Mouse (Mus musculus) thymus, postnatal 10 days (tissue): ENCODE results near the gene Gm45799.

Experiments used
- DNase-seq, 2 experiments: peaks; one replicate each; pipeline ENCODE4 v3.0.0; 2021; ENCODE audit warnings: low spot score in 2 of 2

Gene Gm45799

DNA sequence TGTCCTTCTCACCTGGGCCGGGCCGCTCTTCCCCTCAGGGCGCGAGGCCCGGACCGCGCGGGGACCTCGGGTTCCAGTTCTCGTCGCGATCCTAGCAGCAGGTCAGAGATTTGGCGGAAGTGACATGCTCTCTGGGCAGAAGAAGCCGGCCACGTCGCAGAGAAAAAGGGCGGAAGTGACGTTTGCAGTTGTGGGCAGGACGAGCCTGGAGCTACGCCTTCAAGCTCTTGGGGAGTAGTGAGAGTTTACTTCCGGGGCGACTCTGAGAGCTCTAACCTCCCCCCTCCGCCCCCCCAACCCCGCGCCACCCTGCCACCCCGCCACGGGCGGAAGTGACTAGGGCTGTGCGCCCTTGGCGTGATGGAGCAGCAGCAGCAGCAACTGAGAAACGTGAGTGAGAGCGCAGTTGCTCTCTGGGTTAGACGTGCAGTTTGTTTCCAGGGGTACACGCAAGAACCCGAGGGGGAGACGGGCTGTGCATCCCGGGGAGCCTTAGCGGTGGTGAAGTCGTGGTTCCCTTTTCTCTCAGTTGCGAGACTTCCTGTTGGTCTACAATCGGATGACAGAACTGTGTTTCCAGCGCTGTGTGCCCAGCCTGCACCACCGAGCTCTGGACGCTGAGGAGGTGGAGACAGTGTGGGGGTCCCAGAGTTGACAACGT lies at the start of gene Gm45799, which contains the start of gene Arfip2:
Gene Gm45799 (plus strand): TSS at position 320 of the 661 bp plus-strand sequence.
Gene Arfip2 (minus strand): TSS at position 184 of the 661 bp plus-strand sequence.
- DNase-seq: peak; percentile 96

DNA sequence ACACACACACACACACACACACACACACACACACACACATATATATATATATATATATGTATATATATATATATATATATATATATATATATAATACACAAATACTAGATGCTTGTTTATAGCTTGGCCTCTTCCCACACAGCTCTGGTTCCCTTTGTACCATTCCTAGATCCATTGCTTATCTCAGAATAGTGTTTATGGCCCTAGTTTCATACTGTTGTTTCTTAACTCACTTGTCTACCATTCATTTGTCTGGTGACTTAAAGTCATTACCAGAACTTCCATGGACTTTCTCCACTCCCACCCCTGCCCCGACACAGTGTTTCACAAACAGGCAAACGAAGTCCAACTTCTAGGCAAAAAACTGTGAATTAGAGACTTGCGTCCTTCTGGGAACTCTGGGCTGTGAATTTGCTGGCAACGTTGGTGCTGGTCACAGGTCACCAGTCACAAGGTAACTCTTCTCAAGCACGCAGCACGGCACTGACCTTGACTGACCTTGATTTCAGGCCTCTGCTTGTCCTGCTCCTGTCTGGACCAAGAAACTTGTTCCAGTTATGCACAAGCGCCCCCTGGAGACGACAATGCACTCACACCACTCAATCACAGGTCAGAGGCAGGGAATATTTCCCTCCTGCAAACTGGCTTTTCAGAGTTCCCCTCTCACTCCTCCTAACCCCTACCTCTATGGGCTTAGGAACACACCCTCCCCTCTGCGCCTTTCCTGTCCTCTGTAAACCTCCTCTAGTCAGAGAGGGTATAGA lies 37.3 kb upstream of the Gm45799 start:
- peak in 1 of 2 experiments; percentile 40 for DNase-seq

DNA sequence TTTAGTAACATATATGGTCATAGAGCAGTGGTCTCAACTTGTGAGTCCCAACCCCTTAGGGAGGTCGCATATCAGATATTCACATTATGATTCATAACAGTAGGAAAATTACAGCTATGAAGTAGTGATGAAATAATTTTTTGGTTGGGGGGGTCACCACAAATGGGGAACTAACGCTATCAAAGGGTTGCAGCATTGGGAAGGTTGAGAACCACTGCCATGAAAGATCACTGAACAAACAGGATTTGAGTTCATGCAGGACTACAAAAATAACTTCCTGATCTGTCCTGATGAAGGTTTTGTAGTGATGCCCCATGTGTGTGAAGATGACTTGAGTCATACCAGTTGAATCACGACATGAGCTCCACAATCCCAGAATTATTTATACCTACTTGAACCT lies 31.9 kb upstream of the Gm45799 start:
- no peak for DNase-seq

DNA sequence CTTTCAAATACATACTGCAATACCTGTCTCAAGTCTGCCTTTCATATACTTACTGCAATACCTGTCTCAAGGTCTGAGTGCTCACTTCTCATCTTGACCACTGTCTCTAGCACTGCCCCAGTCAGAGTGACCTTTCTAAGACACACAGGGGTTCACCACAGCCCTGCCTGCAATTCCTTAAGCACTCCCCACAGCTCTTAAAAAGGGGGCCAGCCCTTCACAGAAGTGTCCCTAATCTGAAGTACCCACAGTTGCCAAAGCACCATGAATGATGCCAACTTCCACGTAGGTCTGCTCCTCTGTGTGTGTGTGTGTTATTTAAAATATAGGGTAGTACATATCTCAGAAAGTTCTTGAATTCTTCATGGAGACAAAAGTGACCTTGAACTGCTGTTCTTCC lies 28.6 kb upstream of the Gm45799 start:
- no peak for DNase-seq

DNA sequence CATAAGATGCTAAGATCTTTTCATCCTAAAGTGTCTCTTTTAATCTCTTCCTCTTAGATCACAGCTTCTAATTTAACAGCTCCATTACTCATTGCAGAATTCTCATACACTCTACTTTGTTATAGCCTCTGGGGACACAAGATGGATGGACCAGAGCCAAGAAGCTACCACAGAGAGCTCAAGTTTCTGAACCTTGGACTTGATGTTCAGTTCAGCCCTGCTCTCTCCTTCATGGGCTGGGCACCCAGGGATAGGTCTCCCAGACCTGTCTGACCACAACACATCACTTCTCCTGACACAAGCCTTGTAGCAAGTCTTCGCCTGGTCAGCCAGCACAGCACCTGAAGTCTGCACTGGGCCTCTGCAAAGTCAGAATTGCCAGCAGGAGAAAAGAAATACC lies 26.0 kb upstream of the Gm45799 start:
- no peak for DNase-seq

DNA sequence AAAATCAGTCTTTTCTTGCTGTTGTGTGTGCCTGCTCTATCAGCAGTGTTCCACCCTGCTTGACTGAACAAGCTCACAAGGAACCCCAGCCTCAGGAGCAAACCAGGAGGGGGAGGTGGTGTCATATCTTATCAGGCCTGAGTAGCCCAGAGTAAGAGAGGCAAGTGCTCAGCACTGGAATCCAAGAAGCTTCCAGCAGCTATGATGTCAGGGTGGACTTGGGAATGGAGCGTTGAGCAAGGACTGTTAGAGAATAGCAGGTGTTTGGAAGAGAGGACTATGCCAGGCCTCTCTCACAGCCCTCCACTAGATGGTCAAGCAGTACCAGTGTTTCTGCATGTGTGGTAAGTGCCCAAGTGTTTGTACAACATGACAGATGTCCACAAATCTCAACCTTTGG lies 24.6 kb upstream of the Gm45799 start:
- DNase-seq: no peak

DNA sequence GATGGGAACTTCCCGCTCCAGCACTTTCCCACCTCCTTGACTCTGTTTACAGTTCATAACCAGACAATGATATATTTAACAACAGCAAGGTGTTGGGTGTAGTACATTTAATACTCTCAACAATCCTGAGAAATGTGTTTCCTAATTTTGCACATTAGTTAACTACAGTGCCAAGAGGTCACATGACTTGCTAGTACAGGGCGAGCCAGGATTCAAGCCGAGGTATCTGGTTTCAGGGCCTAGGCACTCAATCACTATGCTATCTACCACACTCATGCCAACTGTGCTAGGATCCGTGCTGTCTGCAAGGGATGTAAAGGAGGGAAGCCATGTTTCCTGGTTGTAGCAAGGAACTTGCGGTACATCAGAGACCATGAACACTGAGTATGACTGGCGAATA lies 23.8 kb upstream of the Gm45799 start:
- DNase-seq: no peak

DNA sequence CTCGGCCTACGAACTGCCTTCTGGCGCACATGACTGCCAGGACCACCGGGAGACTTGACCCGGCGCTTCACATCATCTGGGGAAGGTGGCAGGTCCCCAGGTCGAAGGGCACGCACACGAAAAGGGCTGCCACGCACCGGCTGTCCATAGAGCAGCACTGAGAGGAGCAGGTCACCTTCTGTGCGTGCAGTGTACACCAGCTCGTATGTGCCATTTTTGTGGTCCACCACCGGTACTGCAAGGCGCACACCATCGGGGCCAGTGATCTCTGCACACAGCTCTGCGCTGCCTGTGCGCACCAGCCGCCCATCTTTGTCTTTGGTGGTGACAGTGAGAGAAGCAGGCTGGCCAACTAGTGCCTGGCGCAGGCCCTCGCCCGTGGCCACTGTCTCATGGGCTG lies 22.5 kb upstream of the Gm45799 start:
- DNase-seq: no peak

DNA sequence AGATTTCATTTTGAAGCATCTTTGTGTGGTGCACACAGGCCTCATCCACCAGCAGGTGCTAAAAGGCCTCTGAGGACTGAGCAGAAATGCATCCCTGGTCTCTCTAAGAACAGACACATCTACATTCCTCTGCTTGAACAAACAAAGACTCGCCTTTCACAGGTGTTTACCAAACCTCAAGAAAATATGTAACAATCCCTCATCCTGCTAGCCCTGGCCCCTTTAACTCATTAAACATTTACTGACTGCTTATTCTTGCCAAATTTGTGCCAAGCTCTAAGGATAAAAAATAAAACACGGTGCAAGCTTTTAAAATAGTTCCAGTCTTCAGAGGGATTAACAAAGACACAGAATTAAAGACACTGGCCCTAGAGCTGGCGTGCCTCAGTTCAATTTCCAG lies 20.7 kb upstream of the Gm45799 start:
- DNase-seq: no peak

DNA sequence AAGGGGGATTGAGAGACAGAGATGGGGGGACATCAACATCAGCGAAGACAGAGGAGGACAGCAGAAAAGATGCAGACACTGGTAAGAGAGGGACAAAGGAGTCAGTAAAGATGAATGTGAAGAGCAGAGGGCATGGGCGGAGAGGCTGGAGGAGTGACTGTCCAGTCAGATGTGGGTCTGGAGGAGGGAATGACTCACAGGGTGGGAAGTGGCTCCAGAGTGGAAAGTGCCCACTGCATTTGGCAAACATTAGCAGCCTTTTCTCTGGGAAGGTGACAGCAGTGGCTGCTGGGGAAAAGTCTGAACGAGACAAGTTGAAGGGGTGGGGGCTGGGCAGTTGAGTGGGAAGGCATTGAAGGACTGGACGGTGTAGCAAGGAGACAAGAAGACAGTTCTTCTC lies 19.3 kb upstream of the Gm45799 start:
- DNase-seq: no peak

DNA sequence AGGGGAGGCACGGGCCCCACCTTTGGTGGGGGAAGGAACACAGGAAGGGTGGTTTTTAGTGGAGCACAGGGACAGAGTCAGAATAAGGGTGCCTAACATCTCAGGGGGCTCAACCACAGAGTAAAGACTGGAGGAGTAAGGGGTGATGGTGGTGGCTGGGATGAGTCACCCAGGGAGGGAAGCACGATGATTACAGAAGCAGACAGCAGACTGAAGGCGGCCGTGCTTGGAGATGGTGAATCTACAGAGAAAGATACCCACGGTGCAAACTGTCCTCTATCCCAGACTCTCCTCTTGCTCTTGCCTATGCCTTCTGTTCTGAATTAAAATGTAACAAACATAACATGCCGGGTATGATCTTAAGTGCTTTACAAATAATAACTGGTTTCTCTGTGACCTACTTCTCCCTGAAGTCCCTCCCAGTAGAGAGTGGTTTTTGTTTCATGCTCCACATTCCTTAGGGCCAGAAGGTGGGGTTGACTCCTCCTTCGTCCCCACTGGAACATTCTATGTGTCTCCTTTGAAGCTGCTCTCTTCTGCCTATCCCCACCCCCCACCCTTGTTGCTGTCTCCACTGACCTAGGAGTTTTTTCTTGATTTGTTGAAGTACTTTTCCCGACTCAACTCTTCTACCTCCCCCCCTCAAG lies 18.6 kb upstream of the Gm45799 start:
- DNase-seq: no peak

DNA sequence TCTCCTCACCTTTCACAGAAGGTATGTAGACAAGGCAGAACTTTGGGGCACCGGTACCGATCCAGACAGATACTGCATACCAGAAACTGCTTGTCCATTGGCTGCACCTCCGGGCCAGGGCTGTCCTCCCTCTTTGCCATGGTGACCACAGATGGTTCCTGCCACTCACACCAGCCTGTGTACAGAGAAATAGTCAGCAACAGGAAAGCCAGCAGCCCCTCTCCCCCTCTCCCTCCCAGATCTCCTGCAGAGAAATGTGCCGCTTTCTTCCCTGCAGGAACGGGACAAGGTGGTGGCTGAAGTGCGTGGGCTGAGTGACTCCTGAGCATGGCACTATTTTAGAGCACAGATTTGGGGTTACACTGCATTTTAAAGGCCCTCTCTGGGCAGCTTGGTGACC lies 15.0 kb upstream of the Gm45799 start:
- DNase-seq: no peak

DNA sequence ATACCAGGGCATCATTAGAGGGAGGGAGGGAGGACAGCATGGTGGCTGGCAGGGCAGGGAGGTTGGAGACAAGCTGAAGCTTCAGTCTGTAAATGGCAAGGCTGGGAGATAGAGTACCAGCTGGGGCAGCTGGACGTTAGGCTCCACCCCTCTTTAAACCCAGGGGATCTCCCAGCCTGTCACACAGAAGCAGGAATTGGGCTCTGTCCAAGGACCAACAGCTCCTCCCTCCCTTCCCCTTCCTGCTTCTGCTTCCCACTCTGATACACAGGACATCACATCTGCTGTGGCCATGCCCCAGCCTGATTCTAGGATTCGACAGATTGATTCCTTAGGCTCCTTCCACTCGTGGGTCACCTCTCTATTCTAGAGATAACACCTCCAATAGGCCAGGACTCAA lies 11.7 kb upstream of the Gm45799 start:
- DNase-seq: no peak

DNA sequence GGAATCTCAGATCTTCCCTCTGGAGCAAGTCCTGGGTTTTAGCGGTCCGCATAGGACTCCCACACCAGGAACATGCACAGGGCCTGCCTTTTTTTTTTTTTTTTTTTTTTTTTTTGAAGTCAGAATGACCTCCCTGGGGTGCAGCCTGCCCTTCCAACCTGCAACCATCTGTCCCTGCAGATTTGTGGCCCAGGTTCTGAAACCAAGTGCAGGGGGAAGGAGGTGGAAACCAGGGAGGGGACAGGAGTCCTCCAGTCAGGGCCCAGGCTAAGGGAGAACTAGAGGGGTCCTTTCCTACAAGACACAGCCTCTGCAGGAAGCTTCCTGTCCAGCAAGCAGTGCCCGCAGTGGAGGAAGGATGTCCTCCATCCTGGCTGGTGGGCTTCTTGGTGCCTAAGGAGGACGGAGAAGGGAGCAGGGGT lies 7.8 kb upstream of the Gm45799 start:
- DNase-seq: no peak

DNA sequence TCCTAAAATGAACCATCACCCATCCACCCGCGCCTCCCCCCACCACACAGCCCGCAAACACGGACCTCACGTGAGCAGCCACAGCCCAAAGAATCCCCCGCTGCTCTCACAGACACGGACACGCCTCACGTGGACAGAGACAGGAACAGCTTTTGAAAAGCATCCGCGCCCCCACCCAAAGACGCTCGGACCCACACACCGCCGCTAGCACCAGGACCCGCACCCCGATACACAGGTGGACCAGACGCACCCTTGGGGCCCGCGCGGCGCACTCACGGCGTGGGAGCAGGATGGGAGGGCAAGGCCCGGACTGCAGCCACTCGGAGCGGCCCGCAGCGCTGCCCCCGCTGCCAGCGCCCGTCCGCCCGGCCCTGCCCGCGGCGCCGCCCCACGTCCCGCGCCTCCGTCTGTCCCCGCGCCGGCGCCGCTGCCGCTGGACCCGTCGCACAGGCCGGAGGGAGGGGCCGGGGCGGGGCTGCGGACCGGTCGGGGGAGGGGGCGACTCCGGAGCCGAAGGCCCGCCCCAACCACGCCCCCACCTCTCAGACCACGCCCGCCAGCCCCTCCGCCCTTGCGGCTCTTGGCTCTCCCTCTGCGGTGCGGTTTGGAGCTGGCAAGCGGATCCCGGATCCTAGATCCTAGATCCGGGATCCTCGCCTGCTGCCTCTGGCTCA lies 7.1 kb upstream of the Gm45799 start, which contains the start of gene Trim3:
Gene Trim3 (minus strand): TSS at position 445 of the 674 bp plus-strand sequence.
- peak; percentile 67 to 75 for DNase-seq

DNA sequence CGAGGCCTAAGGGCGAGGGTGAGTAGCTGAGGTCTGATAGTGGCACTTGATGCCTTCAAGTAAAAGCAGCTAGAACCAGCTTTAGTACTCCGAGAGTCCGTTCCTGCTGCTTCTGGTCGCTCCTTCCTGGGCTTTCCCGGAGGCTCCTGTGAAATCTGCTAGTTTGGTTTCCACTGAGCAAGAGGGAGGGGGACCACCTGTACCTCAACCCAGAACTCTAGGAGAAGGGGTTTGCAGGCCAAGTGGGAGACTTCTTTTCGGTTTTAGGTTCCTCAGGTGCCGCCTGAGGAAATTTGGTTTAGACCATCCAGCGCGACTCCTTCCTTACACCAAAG lies 6.6 kb upstream of the Gm45799 start:
- DNase-seq: no peak

DNA sequence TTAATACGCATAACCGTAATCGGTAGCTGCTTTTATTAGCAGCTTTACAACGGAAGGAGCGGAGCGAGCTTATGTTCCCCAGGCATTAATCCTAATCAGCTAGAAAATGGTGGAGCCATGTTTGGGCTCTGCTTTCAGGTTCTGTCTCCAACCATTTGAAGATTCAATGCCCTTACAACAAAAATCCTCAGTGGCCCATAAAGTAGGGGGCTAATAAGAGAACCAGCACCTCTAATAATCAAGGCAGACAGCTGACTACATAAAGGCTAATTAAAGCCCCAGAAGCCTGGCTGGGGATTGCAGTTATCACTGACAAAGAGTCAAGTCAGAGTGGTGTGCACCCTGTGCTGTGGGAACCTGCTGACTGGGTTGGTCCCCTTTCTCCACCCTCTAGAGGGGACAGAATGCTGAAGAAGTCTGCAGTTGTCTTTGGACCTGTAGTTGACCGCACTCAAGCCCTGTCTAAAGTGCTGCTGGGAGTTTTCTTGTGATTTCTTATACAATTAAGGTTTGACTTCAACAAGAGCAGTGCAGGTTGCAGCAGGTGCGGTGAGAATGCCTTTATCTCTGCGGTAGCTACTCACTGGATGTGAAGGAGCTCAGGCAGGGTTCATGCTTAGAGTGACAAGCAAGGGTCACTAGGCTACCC lies 6.0 kb upstream of the Gm45799 start:
- DNase-seq: no peak

DNA sequence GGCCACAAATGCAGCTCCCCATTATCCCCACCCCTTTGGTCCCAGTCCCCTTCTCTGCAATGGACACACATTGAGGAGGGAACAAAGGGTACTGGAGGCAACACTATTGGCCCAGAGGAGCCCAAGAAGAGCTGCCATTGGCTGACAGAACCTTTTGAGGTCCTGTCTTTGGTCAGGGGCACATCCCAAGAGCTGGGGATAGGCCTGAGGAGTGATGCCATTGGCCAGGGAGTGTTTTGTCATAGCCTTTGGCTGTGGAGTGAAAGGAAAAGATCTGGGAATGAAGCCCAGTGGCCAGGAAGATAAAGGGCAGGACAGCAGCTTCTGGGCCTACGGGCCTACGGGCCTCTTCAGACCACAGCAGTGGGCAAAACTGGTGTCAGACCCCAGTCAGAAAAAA lies 4.6 kb upstream of the Gm45799 start:
- DNase-seq: no peak

DNA sequence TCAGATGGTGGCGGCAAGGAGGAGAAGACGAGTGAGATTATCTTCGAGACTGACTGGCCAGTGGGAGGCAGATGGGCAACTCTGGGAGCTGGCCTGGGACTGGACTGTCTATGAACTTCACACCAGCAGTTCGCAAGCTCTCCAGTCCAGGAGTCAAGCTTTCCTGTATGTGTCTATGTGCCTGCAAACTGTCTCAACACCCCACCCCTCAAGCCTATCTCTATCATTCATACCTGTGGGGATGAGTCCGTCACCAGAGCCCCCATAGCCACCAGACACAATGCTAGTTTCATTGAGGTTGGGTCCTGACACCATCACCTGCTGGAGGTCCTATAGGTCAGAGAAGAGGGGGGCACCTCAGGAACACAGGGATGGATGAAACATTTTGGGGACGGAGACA lies 1.6 kb upstream of the Gm45799 start:
- no peak for DNase-seq

DNA sequence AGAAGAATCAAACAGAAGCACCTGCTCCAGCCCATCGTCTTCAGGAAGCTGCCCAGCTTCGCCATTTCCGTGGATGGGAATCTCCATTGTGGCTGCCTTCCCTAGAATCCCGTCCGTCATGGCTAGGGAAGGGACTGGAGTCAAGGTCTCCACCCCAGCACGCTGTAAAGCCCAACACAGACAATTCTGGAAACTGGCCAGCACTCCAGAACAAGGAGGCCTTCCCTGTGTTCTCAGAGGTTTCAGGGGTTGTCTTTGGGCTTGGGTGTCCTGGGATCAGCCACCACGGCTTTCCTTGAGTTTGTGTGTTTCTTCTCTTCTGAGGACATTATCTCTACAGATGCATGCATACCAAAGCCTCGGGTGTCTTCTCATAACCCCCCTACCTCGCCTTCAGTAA lies 1.0 kb upstream of the Gm45799 start:
- DNase-seq: no peak

DNA sequence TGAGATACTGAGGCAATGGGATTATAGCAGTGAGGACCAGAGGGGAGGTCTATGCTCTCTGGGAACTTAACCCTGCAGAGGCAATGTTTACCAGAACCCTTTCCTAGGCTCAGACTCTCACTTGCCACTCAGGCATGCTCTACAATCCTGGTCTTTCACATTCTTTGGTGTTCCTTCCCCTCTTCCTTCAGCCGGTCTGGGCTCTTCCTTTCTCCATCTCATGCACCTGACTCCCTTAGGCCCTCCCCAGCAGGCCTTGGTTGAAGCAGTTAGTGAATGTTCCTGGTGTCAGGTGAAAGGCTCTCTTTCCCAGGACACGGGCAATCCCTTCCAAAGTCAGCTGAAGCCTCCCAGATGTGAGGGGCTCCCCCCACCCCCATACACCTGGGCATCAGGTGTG lies 596 bp upstream of the Gm45799 start, which contains the start of gene Timm10b:
Gene Timm10b (plus strand): TSS at position 301 of the 400 bp plus-strand sequence.
- no peak for DNase-seq

DNA sequence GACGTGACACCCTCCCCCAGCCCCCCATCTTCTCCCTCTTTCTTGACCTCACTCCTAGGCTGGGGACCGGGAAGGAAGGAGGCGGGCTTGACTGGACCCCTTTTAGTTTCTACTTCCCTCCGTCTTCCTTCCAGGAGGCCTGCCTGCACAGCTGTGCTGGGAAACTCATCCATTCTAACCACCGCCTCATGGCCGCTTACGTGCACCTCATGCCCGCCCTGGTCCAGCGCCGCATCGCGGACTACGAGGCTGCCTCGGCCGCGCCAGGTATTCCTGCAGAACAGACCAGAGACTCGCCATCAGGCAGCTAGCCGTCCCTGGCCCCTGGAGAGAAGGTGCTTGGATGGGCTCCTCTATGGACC lies 523 bp downstream of the Gm45799 start:
- DNase-seq: no peak
